Mouse (Mus musculus) liver, adult 2 months (tissue): Measurements from ENCODE around the gene Hist1h2ag.

Source experiments
- CTCF ChIP-seq: fragments of 200-500 bp; IDR thresholded peaks from 2 replicates; pipeline ENCODE4 v1.5.1; 2011; ENCODE audit warnings: low read depth, low read length, control low read depth
- POLR2A ChIP-seq: fragments of 200-500 bp; IDR thresholded peaks from 2 replicates; pipeline ENCODE4 v1.6.1; 2011; ENCODE audit warnings: low read length, control low read depth; ENCODE audit not compliant: insufficient read depth; ENCODE audit errors: extremely low read depth

DNA sequence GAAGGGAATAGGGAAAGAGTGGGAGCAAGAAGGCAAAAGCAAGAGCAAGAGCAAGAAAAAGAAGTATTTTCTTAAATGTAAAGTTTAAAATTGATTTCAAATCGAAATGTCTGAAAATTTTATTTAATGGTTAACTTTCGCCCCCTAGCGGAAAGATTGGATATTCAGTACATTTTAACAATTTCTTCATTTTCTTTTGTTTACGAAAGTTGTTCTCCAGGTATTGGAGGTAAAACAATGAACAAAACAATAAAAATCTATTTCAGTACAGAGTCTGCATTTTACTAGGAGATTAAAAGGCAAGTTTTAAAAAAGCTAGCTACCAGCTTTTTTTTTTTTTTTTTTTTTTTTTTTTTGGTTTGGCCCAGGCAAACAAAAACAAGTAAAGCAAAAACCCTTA lies 12.3 kb downstream of the Hist1h2ag start:
- TF ChIP-seq CTCF (peak; percentile 59), POLR2A (no peak)
